ENCODE assay signal across 23 mouse cellular contexts in the genomic region with DNA sequence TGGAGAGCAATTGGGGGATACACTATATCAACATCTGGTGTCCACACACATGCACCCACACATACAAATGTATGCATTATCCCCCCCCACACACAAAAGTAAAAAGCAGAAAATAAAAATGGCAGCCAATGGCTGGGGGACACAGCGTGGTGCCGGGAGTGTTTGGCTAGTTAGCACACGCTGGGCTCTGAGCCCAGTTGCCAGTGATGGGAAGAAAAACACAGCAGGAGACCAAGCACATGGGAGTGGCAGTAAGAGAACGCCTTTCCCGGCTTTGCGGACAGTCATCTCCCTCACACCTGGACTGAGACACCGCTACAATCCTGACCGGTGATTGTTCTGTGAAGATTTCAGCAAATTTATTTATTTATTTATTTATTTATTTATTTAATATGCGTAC. TPM values are rescaled to one million over a fixed set of nuclear protein-coding genes. Genes with fewer than 3 reads are reported as not detected.
DNase-seq lines count a peak whose midpoint lies in the region; ATAC-seq lines count a peak whose summit lies in the region.
"Had no signal": no experiment of that assay in that cellular context is flagged by ENCODE, and none has a peak within 500 bp of the region (broad histone marks: within the 10 kb centered on the region; RNA-seq: fewer than 3 reads in every experiment).

No protein-coding gene starts in this region.

- H3K9me3 ChIP-seq in forebrain, embryonic 14.5 days (replicated peaks; ENCODE audit: control insufficient read depth, low read length): no peaks in the 10 kb centered on the region
- no peaks in the 10 kb centered on the region for H3K9me3 ChIP-seq in forebrain, embryonic 10.5 days
- H3K9me3 ChIP-seq in kidney, embryonic 14.5 days (ENCODE audit: control insufficient read depth, low read length): no peaks in the 10 kb centered on the region
- H3K9me3 ChIP-seq: heart, embryonic 10.5 days; hindbrain, embryonic 10.5 days; limb, embryonic 15.5 days; liver, embryonic 15.5 days; midbrain, embryonic 12.5 days had no signal

- H3K4me3 ChIP-seq in forebrain, embryonic 14.5 days (ENCODE audit: low read depth, low read length): no peak overlapping the region
- no peak overlapping the region for H3K4me3 ChIP-seq in forebrain, embryonic 10.5 days
- no peak overlapping the region for H3K4me3 ChIP-seq in kidney, embryonic 14.5 days (ENCODE audit: low read length)
- H3K4me3 ChIP-seq: heart, embryonic 10.5 days; hindbrain, embryonic 10.5 days; limb, embryonic 15.5 days; liver, embryonic 15.5 days; midbrain, embryonic 12.5 days; myocyte had no signal

- peaks cover 4% of the 10 kb centered on the region; the same call in 1 of the 2 replicates for H3K4me1 ChIP-seq in forebrain, embryonic 14.5 days (ENCODE audit: control insufficient read depth, insufficient read depth, low read length)
- H3K4me1 ChIP-seq in forebrain, embryonic 10.5 days: peaks cover 32% of the 10 kb centered on the region
- H3K4me1 ChIP-seq in kidney, embryonic 14.5 days (ENCODE audit: control insufficient read depth, insufficient read depth, low read length): 0 out of 2 replicates have a peak, but pooled peaks cover 2% of the 10 kb centered on the region

- no peaks in the 10 kb centered on the region for H3K27me3 ChIP-seq in forebrain, embryonic 14.5 days (replicated peaks; ENCODE audit: control insufficient read depth, insufficient read depth, low read length)
- H3K27me3 ChIP-seq in forebrain, embryonic 10.5 days (ENCODE audit: poor library complexity, severe bottlenecking): no peaks in the 10 kb centered on the region
- no peaks in the 10 kb centered on the region for H3K27me3 ChIP-seq in kidney, embryonic 14.5 days (ENCODE audit: control insufficient read depth, insufficient read depth, low read length)
- H3K27me3 ChIP-seq: limb, embryonic 15.5 days; liver, embryonic 15.5 days; midbrain, embryonic 12.5 days; Patski had no signal

- 0 out of 2 replicates have a peak overlapping the region, but pooled peaks have one; percentile 9 for H3K27ac ChIP-seq in forebrain, embryonic 14.5 days (ENCODE audit: low read depth, low read length)
- H3K27ac ChIP-seq in forebrain, embryonic 10.5 days: no peak overlapping the region
- H3K27ac ChIP-seq in kidney, embryonic 14.5 days (ENCODE audit: low read depth, low read length): no peak overlapping the region
- H3K27ac ChIP-seq: heart, embryonic 10.5 days; hindbrain, embryonic 10.5 days; limb, embryonic 15.5 days; liver, embryonic 15.5 days; midbrain, embryonic 12.5 days had no signal

- WGBS in forebrain, embryonic 14.5 days: 22% methylated on average over 9 of the region's 9 CpGs
- 35% methylated on average over 9 of the region's 9 CpGs for WGBS in forebrain, embryonic 10.5 days
- 57% methylated on average over 9 of the region's 9 CpGs for WGBS in kidney, embryonic 14.5 days

- no peak overlapping the region for H3K9ac ChIP-seq in forebrain, embryonic 14.5 days (ENCODE audit: low read length)
- H3K9ac ChIP-seq in kidney, embryonic 14.5 days (ENCODE audit: low read depth, low read length): no peak overlapping the region
- H3K9ac ChIP-seq: limb, embryonic 15.5 days; liver, embryonic 15.5 days; midbrain, embryonic 12.5 days had no signal

- peak; percentile 82 for DNase-seq in forebrain, embryonic 14.5 days (ENCODE audit: low spot score)
- no peak for DNase-seq in forebrain, embryonic 10.5 days (ENCODE audit: extremely low spot score, low spot score)
- peak; percentile 87 for DNase-seq in ES-CJ7 (ENCODE audit: low read depth, low spot score)
- DNase-seq in brain, adult 2 months (ENCODE audit: low read depth, low spot score): peak; percentile 63
- peak; percentile 81 to 83 for DNase-seq in cerebellum, postnatal 14 days
- no peak for DNase-seq in c-Kit-positive CD71-positive TER-119-positive erythroid progenitor cells, embryonic 14.5 days (ENCODE audit: low spot score)
- DNase-seq: adrenal gland, postnatal 36 days; B cell, adult 2 months; embryo, embryonic 11 days; kidney, adult 18-20 months; kidney, postnatal 10 days; layer of hippocampus, postnatal 36 days; right cerebral cortex, postnatal 14 days; spleen, adult 18-20 months; thymus, postnatal 4 days had no signal

- H3K36me3 ChIP-seq in forebrain, embryonic 14.5 days (ENCODE audit: control insufficient read depth, insufficient read depth, low read length): peaks cover 29% of the 10 kb centered on the region
- peaks cover 29% of the 10 kb centered on the region for H3K36me3 ChIP-seq in forebrain, embryonic 10.5 days (replicated peaks)
- peaks cover 25% of the 10 kb centered on the region for H3K36me3 ChIP-seq in kidney, embryonic 14.5 days (ENCODE audit: control insufficient read depth, insufficient read depth, low read length)
- H3K36me3 ChIP-seq: liver, embryonic 15.5 days had no signal

- ATAC-seq in forebrain, embryonic 14.5 days: no peak
- no peak for ATAC-seq in kidney, embryonic 14.5 days (ENCODE audit: low FRiP score, low TSS enrichment)
- ATAC-seq: Patski had no signal

- H3K4me2 ChIP-seq in forebrain, embryonic 14.5 days (ENCODE audit: low read length): no peak overlapping the region
- H3K4me2 ChIP-seq in kidney, embryonic 14.5 days (replicated peaks; ENCODE audit: low read depth, low read length): no peak overlapping the region
- H3K4me2 ChIP-seq: limb, embryonic 15.5 days; liver, embryonic 15.5 days; midbrain, embryonic 12.5 days had no signal

RNA-seq across cellular contexts. Expression of a gene that starts 9.8 kb away (rescaled TPM):
- polyA plus RNA-seq in forebrain, embryonic 14.5 days (2014; fragmentation: Nextera tagmentation; extraction: Ambion mirVana): 13.6 and 15.7 TPM in 2 replicates
- 6.6 and 8.0 TPM in 2 replicates for polyA plus RNA-seq in forebrain, embryonic 10.5 days (2016; fragmentation: Nextera tagmentation; extraction: Ambion mirVana)
- 5.8 and 8.8 TPM in 2 replicates for polyA plus RNA-seq in kidney, embryonic 14.5 days (2014; fragmentation: Nextera tagmentation; extraction: Ambion mirVana)

RNA-seq across cellular contexts. Expression of a gene that starts 9.9 kb away (rescaled TPM):
- polyA plus RNA-seq in forebrain, embryonic 14.5 days (2014; fragmentation: Nextera tagmentation; extraction: Ambion mirVana): 94.3 and 128 TPM in 2 replicates
- 192 and 197 TPM in 2 replicates for polyA plus RNA-seq in forebrain, embryonic 10.5 days (2016; fragmentation: Nextera tagmentation; extraction: Ambion mirVana)
- polyA plus RNA-seq in kidney, embryonic 14.5 days (2014; fragmentation: Nextera tagmentation; extraction: Ambion mirVana): 249 and 308 TPM in 2 replicates

RNA-seq across cellular contexts. Expression of a gene that starts 10.6 kb away (rescaled TPM):
- polyA plus RNA-seq in forebrain, embryonic 14.5 days (2014; fragmentation: Nextera tagmentation; extraction: Ambion mirVana): 11.2 TPM in 2 replicates
- polyA plus RNA-seq in forebrain, embryonic 10.5 days (2016; fragmentation: Nextera tagmentation; extraction: Ambion mirVana): 14.2 and 14.8 TPM in 2 replicates
- polyA plus RNA-seq in kidney, embryonic 14.5 days (2014; fragmentation: Nextera tagmentation; extraction: Ambion mirVana): 19.0 and 21.1 TPM in 2 replicates

Comparison
In these comparisons a context has a peak if more than half of its experiments do, and no peak if none do; other contexts are left out.
1. DNase-seq: peak in forebrain, embryonic 14.5 days (single experiment), ES-CJ7 (single experiment), brain, adult 2 months (single experiment) and cerebellum, postnatal 14 days (2 of 2); none in forebrain, embryonic 10.5 days (single experiment) and c-Kit-positive CD71-positive TER-119-positive erythroid progenitor cells, embryonic 14.5 days (single experiment).